Mouse (Mus musculus) common myeloid progenitor, adult 5-6 weeks (primary cell): ENCODE measurements around the gene P2rx7. TPM values are rescaled to one million over a fixed set of nuclear protein-coding genes. Genes with fewer than 3 reads are reported as not detected.

Source experiments
- ATAC-seq: replicated peaks from 2 replicates; pipeline ENCODE4 v1.8.0; 2016; ENCODE audit warnings: low read depth, mild to moderate bottlenecking, moderate TSS enrichment, inconsistent platforms; ENCODE audit not compliant: poor library complexity, severe bottlenecking
- total RNA-seq: library from RNA; stranded (forward); fragments of 200-1000, 187-1606 nt; gene quantifications from 2 replicates; pipeline ENCODE4 v1.2.3, GENCODE M21; 2017

P2rx7 gene
- total RNA-seq, 1 experiment from 2014 or later = 5.3 TPM

DNA sequence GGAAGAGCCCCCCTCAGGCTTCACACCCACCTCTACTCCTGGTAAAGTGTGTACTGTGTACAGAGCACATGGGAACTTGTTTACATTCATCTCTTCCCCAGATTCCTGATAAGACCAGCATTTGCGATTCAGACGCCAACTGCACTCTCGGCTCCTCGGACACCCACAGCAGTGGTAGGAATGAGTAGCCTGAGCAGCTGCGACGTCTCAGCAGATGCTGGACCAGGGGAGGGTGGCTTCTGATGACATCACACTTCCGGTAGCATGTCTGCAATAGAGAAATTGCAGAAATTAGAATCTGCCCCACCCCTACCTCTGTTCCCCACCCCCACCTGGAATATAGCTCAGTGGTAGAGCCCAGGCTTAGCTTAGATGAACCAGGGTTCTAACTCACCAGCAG is 74.7 kb downstream of the P2rx7 start:
- no peak for ATAC-seq

- no peak for ATAC-seq
These were observed 75.5 kb downstream of the P2rx7 start for GRCm38 (mm10) chr5:122719168-122719567.

DNA sequence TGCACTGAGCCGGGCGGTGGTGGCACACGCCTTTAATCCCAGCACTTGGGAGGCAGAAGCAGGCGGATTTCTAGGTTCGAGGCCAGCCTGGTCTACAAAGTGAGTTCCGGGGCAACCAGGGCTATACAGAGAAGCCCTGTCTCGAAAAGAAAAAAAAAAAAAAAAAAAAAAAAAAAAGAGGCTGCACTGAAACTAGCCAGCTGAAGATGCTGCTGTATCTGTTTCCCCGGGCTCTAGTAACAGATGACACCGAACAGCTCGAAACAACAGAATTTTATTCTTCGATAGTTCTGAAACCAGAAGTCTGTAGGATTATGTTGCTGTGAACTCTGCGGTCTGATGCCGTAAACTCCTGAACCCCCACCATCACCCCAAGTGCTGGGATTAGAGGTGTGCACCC is 81.7 kb downstream of the P2rx7 start:
- no peak for ATAC-seq

GRCm38 (mm10) chr5:122726068-122726467 is 82.4 kb downstream of the P2rx7 start:
- peak; percentile 72; the same call in 1 of the 2 replicates for ATAC-seq

- ATAC-seq = no peak
These were observed 82.9 kb downstream of the P2rx7 start for GRCm38 (mm10) chr5:122726595-122726994.

DNA sequence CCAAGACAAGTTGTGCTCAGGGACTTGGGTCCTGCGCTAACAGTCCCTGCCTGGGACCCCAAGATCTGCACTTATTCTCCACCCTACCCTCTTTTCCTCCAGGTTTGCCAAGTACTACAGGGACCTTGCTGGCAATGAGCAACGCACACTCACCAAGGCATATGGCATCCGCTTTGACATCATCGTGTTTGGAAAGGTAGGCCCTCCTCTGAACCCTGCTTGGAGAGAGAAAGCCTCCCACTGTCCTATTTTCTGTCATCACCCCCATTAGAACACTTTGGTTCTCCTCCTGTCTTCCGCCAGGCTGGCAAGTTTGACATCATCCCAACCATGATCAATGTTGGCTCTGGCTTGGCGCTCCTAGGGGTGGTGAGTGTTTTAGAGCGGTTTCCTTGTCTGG is 83.4 kb downstream of the P2rx7 start:
- ATAC-seq = no peak

DNA sequence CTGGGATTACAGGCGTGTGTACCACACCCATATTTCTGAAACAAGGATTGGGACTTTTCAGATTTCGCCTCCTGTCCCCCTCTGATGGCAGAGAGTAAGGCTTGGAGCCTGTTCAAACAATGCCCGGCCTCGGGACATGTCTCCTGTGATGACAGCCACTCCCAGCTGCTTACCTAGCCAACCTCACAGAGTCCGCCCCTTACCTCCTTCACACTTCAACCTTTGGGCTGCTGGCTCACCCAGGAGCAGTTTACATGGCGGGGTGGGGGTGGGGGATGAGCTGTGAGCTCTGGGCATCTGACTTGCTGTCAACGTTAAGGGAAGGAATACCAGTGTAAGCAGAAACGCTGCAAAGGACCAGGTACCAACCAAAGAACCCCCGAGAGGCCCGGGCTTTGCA is 87.1 kb downstream of the P2rx7 start:
- ATAC-seq = no peak

DNA sequence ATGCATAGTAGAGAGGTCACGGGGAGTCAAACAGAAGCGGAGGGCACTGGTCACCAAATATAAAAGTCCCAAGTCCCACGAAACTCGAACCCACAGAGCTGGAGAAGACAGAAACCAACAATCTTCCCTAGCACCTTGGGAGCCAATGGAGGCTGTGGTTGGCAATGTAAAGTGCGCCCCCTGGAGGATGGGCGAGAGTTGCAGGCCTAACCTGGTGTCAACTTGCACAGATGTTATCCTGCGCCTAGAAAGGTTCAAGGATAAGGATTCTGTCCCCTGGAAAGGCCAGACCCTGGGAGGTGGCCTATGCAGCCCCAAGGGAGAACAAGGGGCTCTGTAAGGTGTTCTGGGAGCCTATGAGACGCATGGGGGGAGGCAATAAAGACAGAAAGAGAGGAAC is 87.6 kb downstream of the P2rx7 start:
- ATAC-seq = 0 out of 2 replicates have a peak, but pooled peaks have one; percentile 34

GRCm38 (mm10) chr5:122731991-122732673 is 88.4 kb downstream of the P2rx7 start:
- peak; percentile 75 for ATAC-seq

- peak; percentile 33 for ATAC-seq
These were observed 90.2 kb downstream of the P2rx7 start for GRCm38 (mm10) chr5:122733881-122734280.

DNA sequence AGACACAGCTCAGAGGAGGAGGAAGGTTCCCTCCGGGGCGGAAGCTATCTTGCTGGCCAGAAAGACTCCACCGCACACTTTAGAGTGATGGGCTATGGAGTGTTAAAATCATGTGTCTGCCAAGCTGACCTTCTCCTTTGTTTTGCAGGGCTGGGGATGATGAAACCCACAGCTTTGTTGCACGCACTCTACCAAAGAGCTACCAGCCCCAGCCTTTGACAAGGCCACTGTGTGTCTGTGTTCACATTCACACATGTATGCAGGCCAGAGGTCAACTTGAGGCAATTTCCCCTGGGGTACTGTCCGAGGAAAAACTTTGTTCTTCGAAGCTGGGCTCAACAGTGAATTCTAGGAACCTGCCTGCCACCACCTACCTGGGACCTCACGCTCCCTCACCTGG is 92.1 kb downstream of the P2rx7 start:
- no peak for ATAC-seq

GRCm38 (mm10) chr5:122736761-122737160 is 93.0 kb downstream of the P2rx7 start:
- ATAC-seq = no peak

Other genes starting within 250 kb of the P2rx7 start
- gene Anapc7, start 222.2 kb upstream of the P2rx7 start, total RNA-seq = 34.5 and 44.0 TPM in 2 replicates
- gene Atp2a2, start 141.7 kb upstream of the P2rx7 start, total RNA-seq = 107 and 133 TPM in 2 replicates
- 6.1 and 19.6 TPM in 2 replicates for gene Ift81, start 29.4 kb upstream of the P2rx7 start, total RNA-seq
- gene P2rx4, start 63.6 kb downstream of the P2rx7 start, total RNA-seq = 12.1 and 17.4 TPM in 2 replicates
- 20.8 and 42.9 TPM in 2 replicates for gene Camkk2, start 135.5 kb downstream of the P2rx7 start, total RNA-seq
- 344 and 345 TPM in 2 replicates for gene Anapc5, start 177.4 kb downstream of the P2rx7 start, total RNA-seq
- 15.3 and 23.0 TPM in 2 replicates for gene Rnf34, start 206.1 kb downstream of the P2rx7 start, total RNA-seq